Mouse (Mus musculus) small intestine, adult 2 months (tissue): Measurements from ENCODE around the gene Snap23. TPM values are rescaled to one million over a fixed set of nuclear protein-coding genes. Genes with fewer than 3 reads are reported as not detected.
A peak's percentile ranks its signal among the peaks of the same experiment; 100 is the strongest.

Experiments used
- H3K27ac ChIP-seq: fragments of 200-500 bp; 2 replicates; pipeline ENCODE4 v1.5.1; 2012; ENCODE audit warnings: low read depth, low read length, control low read depth, inconsistent platforms; ENCODE audit not compliant: insufficient read depth
- H3K27me3 ChIP-seq: fragments of 200-500 bp; 2 replicates; pipeline ENCODE4 v1.6.1; 2012; ENCODE audit warnings: mild to moderate bottlenecking, moderate library complexity, low read length, inconsistent platforms; ENCODE audit not compliant: control insufficient read depth, insufficient read depth
- H3K36me3 ChIP-seq: fragments of 200-500 bp; 2 replicates; pipeline ENCODE4 v1.6.1; 2012; ENCODE audit warnings: mild to moderate bottlenecking, low read length, control low read depth, inconsistent platforms; ENCODE audit not compliant: control insufficient read depth, insufficient read depth
- H3K4me1 ChIP-seq: fragments of 200-500 bp; 2 replicates; pipeline ENCODE4 v1.6.1; 2012; ENCODE audit warnings: low read length, inconsistent platforms, mixed read lengths; ENCODE audit not compliant: control insufficient read depth, insufficient read depth, insufficient read length
- H3K4me3 ChIP-seq: fragments of 200-500 bp; 2 replicates; pipeline ENCODE4 v1.5.1; 2012; ENCODE audit warnings: low read depth, mild to moderate bottlenecking, control low read depth, inconsistent platforms, low read length, moderate library complexity
- CTCF ChIP-seq: fragments of 200-500 bp; IDR thresholded peaks from 2 replicates; pipeline ENCODE4 v1.5.1; 2012; ENCODE audit warnings: low read depth, mild to moderate bottlenecking, control low read depth, inconsistent platforms, low read length, moderate library complexity, mixed read lengths; ENCODE audit not compliant: insufficient replicate concordance, insufficient read length; ENCODE audit errors: extremely low read depth
- POLR2A ChIP-seq: fragments of 200-500 bp; IDR thresholded peaks from 2 replicates; pipeline ENCODE4 v1.6.1; 2012; ENCODE audit warnings: low read depth, mild to moderate bottlenecking, control low read depth, inconsistent platforms, low read length, moderate library complexity
- WGBS: fragments of 180-500 bp; shearing (Covaris S2); methylation state at CpG from one replicate; pipeline ENCODE4 v1.1.7; 2018; 5-methylcytosine and 5-hydroxymethylcytosine counted together
- polyA plus RNA-seq: library from polyadenylated mRNA; depleted of rRNA; stranded (reverse); fragments of >200 nt; gene quantifications from 2 replicates; pipeline ENCODE4 v1.2.3, GENCODE M21; 2012; rRNA removed

The Snap23 gene
- polyA plus RNA-seq: 2.3 and 3.6 TPM in 2 replicates

DNA sequence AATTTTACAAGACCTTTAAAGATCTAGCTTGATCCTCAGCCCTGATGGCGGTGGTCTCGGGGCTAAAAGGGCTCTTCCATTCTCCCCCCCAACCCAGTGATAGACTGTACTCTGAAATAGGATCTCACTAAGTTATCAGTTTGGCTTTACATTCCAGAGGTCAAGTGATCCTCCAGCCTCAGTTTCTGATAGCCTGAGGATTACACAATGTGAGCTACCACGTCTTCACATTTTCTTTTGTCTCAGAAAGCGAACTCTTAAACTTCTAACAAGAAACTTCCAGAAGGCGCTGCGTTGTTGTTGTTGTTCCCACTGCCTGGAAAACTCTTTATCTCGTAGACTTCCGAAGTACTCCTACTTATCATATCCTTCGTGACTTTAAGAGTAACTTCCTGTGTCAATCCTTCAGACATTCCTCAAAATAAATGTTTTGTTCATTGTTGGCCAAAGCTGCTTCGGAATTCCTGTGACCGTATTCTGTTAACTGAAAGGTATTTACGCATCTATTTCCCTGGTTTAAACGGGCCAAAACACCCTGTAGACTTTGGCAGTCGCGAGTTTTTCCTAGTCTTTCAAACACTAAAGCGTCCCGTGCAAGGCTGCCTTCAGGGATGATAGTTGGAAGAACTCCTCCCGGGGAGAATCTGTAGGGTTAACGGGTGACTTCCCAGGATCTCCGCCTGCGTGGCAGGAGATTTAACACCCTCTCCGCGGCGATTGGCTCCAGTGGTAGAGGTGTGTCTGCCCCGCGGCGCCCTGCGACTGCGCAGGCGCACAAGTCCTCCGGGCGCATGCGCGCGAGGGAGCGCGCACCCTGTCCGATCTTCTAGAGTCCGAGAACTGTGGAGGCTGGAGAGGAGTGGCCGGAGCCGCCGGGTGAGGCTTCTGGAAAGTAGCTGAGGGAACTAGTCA, at the start of gene Snap23:
Gene Snap23, plus strand, starts transcription at position 786 of the 912 bp plus-strand sequence.
- H3K4me3 ChIP-seq: peak within 1 kb of the TSS; percentile 96
- H3K36me3 ChIP-seq: peaks cover 4% of the 10 kb centered on the region; the same call in 1 of the 2 replicates
- no peaks in the 10 kb centered on the region for H3K27me3 ChIP-seq
- under 1% methylated on average over 42 of the region's 42 CpGs for WGBS
- TF ChIP-seq CTCF: no peak
- peak; percentile 96 for TF ChIP-seq POLR2A
- peaks cover 3% of the 10 kb centered on the region; the same call in 1 of the 2 replicates for H3K4me1 ChIP-seq
- peak within 1 kb of the TSS; percentile 92 for H3K27ac ChIP-seq

DNA sequence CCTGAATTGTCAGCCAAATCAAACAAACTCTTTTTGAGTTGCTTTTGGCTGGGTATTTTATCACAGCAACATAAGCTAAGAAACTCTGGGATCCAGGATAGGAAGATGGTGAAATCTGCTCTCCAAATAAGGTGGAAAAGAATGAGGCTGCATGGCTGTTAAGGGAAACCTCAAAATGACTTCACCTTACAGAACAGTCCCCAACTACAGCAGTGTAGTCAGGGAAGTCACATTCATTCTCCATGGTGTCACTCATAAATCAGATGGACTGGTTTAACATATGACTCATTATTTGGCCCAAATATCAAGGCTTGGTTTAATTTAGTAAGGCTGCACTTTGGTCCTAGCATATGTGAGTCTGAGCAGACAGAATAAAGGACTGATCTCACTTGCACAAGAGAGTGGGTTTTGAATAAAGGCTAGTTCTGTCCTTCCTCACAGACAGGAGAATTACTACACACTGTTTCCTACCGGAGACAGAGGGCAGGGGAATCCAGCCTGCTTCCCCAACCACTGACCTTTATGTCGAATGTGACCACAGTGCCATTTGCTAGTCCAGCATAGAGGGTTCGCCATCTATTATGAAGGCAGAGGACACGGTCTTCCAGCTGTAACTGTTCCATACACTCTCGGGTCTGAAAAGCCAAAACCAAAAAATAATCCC, 48.8 kb upstream of the Snap23 start:
- peaks cover 72% of the 10 kb centered on the region for H3K36me3 ChIP-seq
- no peaks in the 10 kb centered on the region for H3K4me1 ChIP-seq
- no peak overlapping the region for H3K4me3 ChIP-seq
- TF ChIP-seq POLR2A (no peak), CTCF (no peak)
- no peaks in the 10 kb centered on the region for H3K27me3 ChIP-seq
- H3K27ac ChIP-seq: no peak overlapping the region
- 88% methylated on average over 5 of the region's 5 CpGs for WGBS

DNA sequence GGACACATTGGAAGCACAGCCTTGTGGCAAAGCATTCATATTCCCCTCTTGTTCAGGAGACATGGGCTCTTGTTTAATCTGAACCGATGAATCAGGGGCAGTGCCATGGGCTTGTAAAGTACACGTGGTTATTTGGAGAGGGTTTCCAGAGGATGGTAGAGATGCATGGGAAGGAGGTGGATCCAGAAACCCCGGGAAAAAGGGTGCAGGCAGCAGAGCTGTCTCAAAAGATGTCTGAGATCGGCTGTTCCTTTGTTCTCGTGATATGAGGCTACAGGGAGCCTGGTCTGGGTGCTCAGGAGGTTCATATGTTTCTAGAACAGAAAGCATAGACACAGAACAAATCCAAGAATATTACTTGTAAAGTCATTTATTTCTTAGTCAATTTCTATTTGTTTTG, 40.7 kb upstream of the Snap23 start:
- Histone ChIP-seq H3K36me3 (peaks cover 70% of the 10 kb centered on the region), H3K4me1 (no peaks in the 10 kb centered on the region), H3K4me3 (no peak overlapping the region), H3K27me3 (no peaks in the 10 kb centered on the region), H3K27ac (no peak overlapping the region)
- TF ChIP-seq POLR2A: no peak
- TF ChIP-seq CTCF: no peak
- WGBS: 88% methylated on average over 5 of the region's 5 CpGs

DNA sequence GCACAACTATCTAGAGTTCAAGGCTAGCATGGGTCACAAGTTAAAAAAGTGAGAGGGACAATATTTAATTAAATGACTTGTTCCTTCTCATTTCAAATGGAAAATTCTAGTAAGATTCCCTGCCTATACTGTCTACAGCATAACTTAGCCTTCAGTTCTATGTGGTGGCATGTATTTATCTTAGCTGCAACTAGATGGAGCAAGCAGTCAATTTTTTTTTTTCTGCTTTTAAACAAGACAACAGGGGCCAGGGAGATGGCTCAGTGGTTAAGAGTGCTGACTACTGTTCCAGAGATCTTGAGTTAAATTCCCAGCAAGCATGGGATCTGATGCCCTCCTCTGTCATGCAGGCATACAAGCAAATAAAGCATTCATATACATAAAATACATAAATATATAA, 37.9 kb upstream of the Snap23 start:
- no peaks in the 10 kb centered on the region for H3K4me1 ChIP-seq
- peaks cover 69% of the 10 kb centered on the region for H3K36me3 ChIP-seq
- no peak for TF ChIP-seq POLR2A
- TF ChIP-seq CTCF: no peak
- no peak overlapping the region for H3K27ac ChIP-seq
- H3K4me3 ChIP-seq: no peak overlapping the region
- no peaks in the 10 kb centered on the region for H3K27me3 ChIP-seq

DNA sequence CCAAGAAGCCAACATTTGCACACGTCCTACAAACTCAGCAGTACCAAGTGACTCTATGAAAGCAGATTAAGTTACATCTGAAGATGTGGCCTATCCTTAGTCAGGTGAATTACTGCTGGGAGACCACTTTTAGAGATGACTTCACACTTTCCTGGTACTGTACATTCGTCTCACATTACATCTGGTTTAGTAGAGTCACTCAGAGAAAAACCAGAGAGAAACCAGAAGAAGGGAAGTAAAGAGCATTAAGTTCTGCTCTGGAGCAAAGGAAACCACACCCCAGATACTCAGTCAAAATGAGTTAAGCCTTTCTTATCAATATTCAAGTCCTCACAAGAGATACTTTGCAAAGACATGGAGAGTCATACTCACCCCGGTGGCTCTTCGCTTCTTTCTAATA, 36.2 kb upstream of the Snap23 start:
- Histone ChIP-seq H3K27ac (no peak overlapping the region), H3K4me3 (no peak overlapping the region), H3K27me3 (no peaks in the 10 kb centered on the region), H3K36me3 (peaks cover 69% of the 10 kb centered on the region), H3K4me1 (no peaks in the 10 kb centered on the region)
- no peak for TF ChIP-seq POLR2A
- TF ChIP-seq CTCF: no peak
- 89% methylated on average over 4 of the region's 4 CpGs for WGBS

DNA sequence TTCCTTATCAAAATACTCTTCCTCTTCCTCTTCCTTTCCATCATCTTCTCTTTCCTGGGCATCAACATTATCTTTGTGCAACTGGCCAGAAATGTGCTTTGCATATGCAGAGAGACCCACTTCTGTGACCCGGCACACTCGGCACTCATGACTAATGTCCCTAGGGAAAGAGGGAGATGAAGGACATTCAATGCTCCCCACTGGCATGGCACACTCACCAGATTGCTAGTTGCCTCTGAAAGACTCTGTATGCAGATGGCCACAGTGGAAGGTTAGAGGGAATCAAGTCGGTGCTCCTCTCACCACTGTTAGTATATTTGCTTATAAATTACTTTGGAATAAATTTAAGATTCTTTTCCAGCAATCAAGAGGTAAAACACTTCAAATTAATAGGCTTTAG, 28.1 kb upstream of the Snap23 start:
- H3K27me3 ChIP-seq: no peaks in the 10 kb centered on the region
- no peaks in the 10 kb centered on the region for H3K4me1 ChIP-seq
- H3K27ac ChIP-seq: no peak overlapping the region
- no peak overlapping the region for H3K4me3 ChIP-seq
- H3K36me3 ChIP-seq: peaks cover 16% of the 10 kb centered on the region
- WGBS: 62% methylated on average over 3 of the region's 3 CpGs
- TF ChIP-seq POLR2A (no peak), CTCF (no peak)

DNA sequence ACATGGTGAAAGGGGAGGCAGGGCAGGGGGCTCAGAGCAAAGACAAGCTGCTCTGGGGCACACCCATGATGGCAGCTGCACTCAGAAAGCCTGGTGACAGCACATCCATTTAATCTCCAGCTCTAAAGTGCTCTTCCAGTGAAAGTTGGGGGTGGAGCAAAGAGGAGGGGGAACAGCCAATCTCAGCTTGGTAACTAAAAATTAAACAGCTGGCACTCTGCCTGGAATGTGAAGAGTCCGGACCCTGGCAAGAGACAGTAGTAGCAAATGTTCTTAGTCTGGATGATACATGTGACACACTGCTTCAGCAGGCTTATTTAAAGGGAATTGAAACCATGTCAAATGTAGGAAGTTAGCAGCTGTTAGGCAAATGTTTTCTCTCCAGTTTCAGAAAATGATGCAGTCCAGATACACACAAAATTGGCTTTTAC, 27.7 kb upstream of the Snap23 start:
- Histone ChIP-seq H3K4me1 (no peaks in the 10 kb centered on the region), H3K27ac (no peak overlapping the region), H3K27me3 (no peaks in the 10 kb centered on the region), H3K4me3 (no peak overlapping the region), H3K36me3 (peaks cover 11% of the 10 kb centered on the region)
- 16% methylated on average over 1 of the region's 1 CpGs for WGBS
- TF ChIP-seq CTCF: no peak
- TF ChIP-seq POLR2A: no peak
